ENCODE assay signal across 12 mouse cellular contexts in genomic region chr2:173048041-173048745, GRCm38 (mm10). TPM values are rescaled to one million over a fixed set of nuclear protein-coding genes. Genes with fewer than 3 reads are reported as not detected.
DNase-seq lines count a peak whose midpoint lies in the region; ATAC-seq lines count a peak whose summit lies in the region.
"Had no signal": no experiment of that assay in that cellular context is flagged by ENCODE, and none has a peak within 500 bp of the region (broad histone marks: within the 10 kb centered on the region; RNA-seq: fewer than 3 reads in every experiment).

No protein-coding gene starts in this region.

- peaks cover 63% of the 10 kb centered on the region for H3K4me1 ChIP-seq in erythroblast, embryonic 14.5 days (ENCODE audit: control insufficient read depth)
- H3K4me1 ChIP-seq in hindbrain, embryonic 10.5 days (replicated peaks) = peaks cover 58% of the 10 kb centered on the region
- H3K4me1 ChIP-seq in hindbrain, embryonic 13.5 days (replicated peaks) = peaks cover 14% of the 10 kb centered on the region

- H3K4me2 ChIP-seq in hindbrain, embryonic 13.5 days = no peak overlapping the region
- H3K4me2 ChIP-seq: limb, embryonic 15.5 days had no signal

- H3K36me3 ChIP-seq in erythroblast, embryonic 14.5 days (ENCODE audit: control insufficient read depth) = peaks cover 16% of the 10 kb centered on the region
- H3K36me3 ChIP-seq in hindbrain, embryonic 10.5 days = no peaks in the 10 kb centered on the region
- H3K36me3 ChIP-seq in hindbrain, embryonic 13.5 days = no peaks in the 10 kb centered on the region
- H3K36me3 ChIP-seq: limb, embryonic 15.5 days had no signal

- no peak overlapping the region for H3K9ac ChIP-seq in hindbrain, embryonic 13.5 days
- H3K9ac ChIP-seq: limb, embryonic 15.5 days had no signal

- H3K27ac ChIP-seq in hindbrain, embryonic 10.5 days = peak overlapping the region; percentile 56
- H3K27ac ChIP-seq in hindbrain, embryonic 13.5 days = no peak overlapping the region
- H3K27ac ChIP-seq: limb, embryonic 15.5 days had no signal

- WGBS in hindbrain, embryonic 10.5 days = 39% methylated on average over 17 of the region's 17 CpGs
- 48% methylated on average over 17 of the region's 17 CpGs for WGBS in hindbrain, embryonic 13.5 days

- peaks cover 4% of the 10 kb centered on the region; the same call in 1 of the 2 replicates for H3K9me3 ChIP-seq in erythroblast, embryonic 14.5 days (ENCODE audit: control insufficient read depth, low read length)
- H3K9me3 ChIP-seq in hindbrain, embryonic 10.5 days = no peaks in the 10 kb centered on the region
- no peaks in the 10 kb centered on the region for H3K9me3 ChIP-seq in hindbrain, embryonic 13.5 days
- H3K9me3 ChIP-seq: limb, embryonic 15.5 days had no signal

- ATAC-seq in erythroblast, adult 5-6 weeks (replicated peaks; ENCODE audit: low FRiP score, poor library complexity, severe bottlenecking) = no peak
- ATAC-seq in hindbrain, embryonic 13.5 days (ENCODE audit: low FRiP score) = no peak

- peak overlapping the region; percentile 1 for H3K4me3 ChIP-seq in erythroblast, embryonic 14.5 days (replicated peaks)
- H3K4me3 ChIP-seq in hindbrain, embryonic 10.5 days = no peak overlapping the region
- H3K4me3 ChIP-seq in hindbrain, embryonic 13.5 days = no peak overlapping the region
- H3K4me3 ChIP-seq: limb, embryonic 15.5 days; myocyte had no signal

- peaks cover 4% of the 10 kb centered on the region for H3K27me3 ChIP-seq in erythroblast, embryonic 14.5 days (ENCODE audit: control insufficient read depth)
- H3K27me3 ChIP-seq in hindbrain, embryonic 10.5 days (ENCODE audit: insufficient read depth, poor library complexity, severe bottlenecking) = peaks cover 15% of the 10 kb centered on the region
- 0 out of 2 replicates have a peak, but pooled peaks cover 4% of the 10 kb centered on the region for H3K27me3 ChIP-seq in hindbrain, embryonic 13.5 days
- H3K27me3 ChIP-seq: limb, embryonic 15.5 days had no signal

- no peak for DNase-seq in hindbrain, embryonic 10.5 days (ENCODE audit: low spot score)
- DNase-seq in 416B (ENCODE audit: low read depth) = peak; percentile 77
- DNase-seq in induced T-regulatory cell, adult 2 months (ENCODE audit: low read depth) = peak; percentile 77
- no peak for DNase-seq in cerebellum, adult 11 months
- DNase-seq in cerebellum, adult 11-12 months = no peak
- DNase-seq: adrenal gland, adult 8-10 months; thymus, adult 2 months had no signal

RNA-seq across cellular contexts. Expression of gene Rbm38, which starts 27.9 kb away (rescaled TPM):
- polyA plus RNA-seq in erythroblast, embryonic 14.5 days (2012) = 548 and 594 TPM in 2 replicates
- total RNA-seq in erythroblast, adult 5-6 weeks (2015; ENCODE audit: low replicate concordance) = 1,075 and 1,106 TPM in 2 replicates
- 502 and 855 TPM in 2 replicates for total RNA-seq in erythroblast, adult 5-6 weeks (2017; ENCODE audit: low replicate concordance)
- polyA plus RNA-seq in hindbrain, embryonic 10.5 days (2016; fragmentation: Nextera tagmentation; extraction: Ambion mirVana) = 92.3 and 95.9 TPM in 2 replicates
- 20.6 and 22.1 TPM in 2 replicates for polyA plus RNA-seq in hindbrain, embryonic 13.5 days (2015; fragmentation: Nextera tagmentation; extraction: Ambion mirVana)

RNA-seq across cellular contexts. Expression of gene Rae1, which starts 48.3 kb away (rescaled TPM):
- 3.4 and 3.7 TPM in 2 replicates for polyA plus RNA-seq in erythroblast, embryonic 14.5 days (2012)
- 46.4 and 52.5 TPM in 2 replicates for total RNA-seq in erythroblast, adult 5-6 weeks (2015; ENCODE audit: low replicate concordance)
- total RNA-seq in erythroblast, adult 5-6 weeks (2017; ENCODE audit: low replicate concordance) = 59.4 and 91.0 TPM in 2 replicates
- polyA plus RNA-seq in hindbrain, embryonic 10.5 days (2016; fragmentation: Nextera tagmentation; extraction: Ambion mirVana) = 158 and 162 TPM in 2 replicates
- 118 and 120 TPM in 2 replicates for polyA plus RNA-seq in hindbrain, embryonic 13.5 days (2015; fragmentation: Nextera tagmentation; extraction: Ambion mirVana)

Comparison
In these comparisons a context has a peak if more than half of its experiments do, and no peak if none do; other contexts are left out.
1. DNase-seq: peak in 416B (single experiment) and induced T-regulatory cell, adult 2 months (single experiment); none in hindbrain, embryonic 10.5 days (single experiment), cerebellum, adult 11 months (single experiment) and cerebellum, adult 11-12 months (single experiment).
2. RNA of gene Rae1, which starts 48.3 kb away (polyA plus RNA-seq): 158 to 162 TPM in hindbrain, embryonic 10.5 days and 118 to 120 TPM in hindbrain, embryonic 13.5 days; 3.4 to 3.7 TPM in erythroblast, embryonic 14.5 days; every median in the first group is over 10 times any median in the second.